Mouse (Mus musculus) erythroid progenitor cell, adult 5-6 weeks (primary cell): ENCODE measurements around the gene Tmem230. TPM values are rescaled to one million over a fixed set of nuclear protein-coding genes. Genes with fewer than 3 reads are reported as not detected.

Source experiments
- total RNA-seq, 2 experiments: library from RNA; stranded (forward) in 1 of 2; stranded (reverse) in 1 of 2; fragments of 150-400 nt in 1 of 2; fragments of 186-747, 209-891 nt in 1 of 2; gene quantifications; 2 replicates each; pipeline versions ENCODE4 v1.2.3 to v1.2.4; 2015 to 2017; ENCODE audit warnings: low replicate concordance in 2 of 2

The Tmem230 gene
- total RNA-seq, 2 experiments from 2014 or later, result 11.7 to 19.7 TPM

Other genes starting within 250 kb of the Tmem230 start
- 9.6 and 9.7 TPM in 2 replicates for gene Rassf2, start 217.5 kb downstream of the Tmem230 start, total RNA-seq (2015; ENCODE audit: low replicate concordance)
- 8.0 and 16.7 TPM in 2 replicates for gene Rassf2, start 217.5 kb downstream of the Tmem230 start, total RNA-seq (2017; ENCODE audit: low replicate concordance)
- gene Slc23a2, start 102.7 kb downstream of the Tmem230 start, total RNA-seq (2015; ENCODE audit: low replicate concordance), result 2.9 and 8.3 TPM in 2 replicates
- gene Slc23a2, start 102.7 kb downstream of the Tmem230 start, total RNA-seq (2017; ENCODE audit: low replicate concordance), result 0.53 and 14.8 TPM in 2 replicates
- 898 and 1,003 TPM in 2 replicates for gene Pcna, start 5.5 kb upstream of the Tmem230 start, total RNA-seq (2015; ENCODE audit: low replicate concordance)
- 562 and 723 TPM in 2 replicates for gene Pcna, start 5.5 kb upstream of the Tmem230 start, total RNA-seq (2017; ENCODE audit: low replicate concordance)
- 12.6 and 16.2 TPM in 2 replicates for gene Cds2, start 15.3 kb upstream of the Tmem230 start, total RNA-seq (2015; ENCODE audit: low replicate concordance)
- 5.9 and 7.9 TPM in 2 replicates for gene Cds2, start 15.3 kb upstream of the Tmem230 start, total RNA-seq (2017; ENCODE audit: low replicate concordance)
- gene Prokr2, start 137.6 kb upstream of the Tmem230 start, total RNA-seq (2015; ENCODE audit: low replicate concordance), result not detected in 2 replicates
- gene Prokr2, start 137.6 kb upstream of the Tmem230 start, total RNA-seq (2017; ENCODE audit: low replicate concordance), result not detected in 2 replicates